Mouse (Mus musculus): Measurements from ENCODE around the gene Ppp1r12c. TPM values are rescaled to one million over a fixed set of nuclear protein-coding genes. Genes with fewer than 3 reads are reported as not detected.

Ppp1r12c gene
- total and polyA plus RNA-seq, 3 experiments = 64.2 to 153 TPM; not detected in 1

DNA sequence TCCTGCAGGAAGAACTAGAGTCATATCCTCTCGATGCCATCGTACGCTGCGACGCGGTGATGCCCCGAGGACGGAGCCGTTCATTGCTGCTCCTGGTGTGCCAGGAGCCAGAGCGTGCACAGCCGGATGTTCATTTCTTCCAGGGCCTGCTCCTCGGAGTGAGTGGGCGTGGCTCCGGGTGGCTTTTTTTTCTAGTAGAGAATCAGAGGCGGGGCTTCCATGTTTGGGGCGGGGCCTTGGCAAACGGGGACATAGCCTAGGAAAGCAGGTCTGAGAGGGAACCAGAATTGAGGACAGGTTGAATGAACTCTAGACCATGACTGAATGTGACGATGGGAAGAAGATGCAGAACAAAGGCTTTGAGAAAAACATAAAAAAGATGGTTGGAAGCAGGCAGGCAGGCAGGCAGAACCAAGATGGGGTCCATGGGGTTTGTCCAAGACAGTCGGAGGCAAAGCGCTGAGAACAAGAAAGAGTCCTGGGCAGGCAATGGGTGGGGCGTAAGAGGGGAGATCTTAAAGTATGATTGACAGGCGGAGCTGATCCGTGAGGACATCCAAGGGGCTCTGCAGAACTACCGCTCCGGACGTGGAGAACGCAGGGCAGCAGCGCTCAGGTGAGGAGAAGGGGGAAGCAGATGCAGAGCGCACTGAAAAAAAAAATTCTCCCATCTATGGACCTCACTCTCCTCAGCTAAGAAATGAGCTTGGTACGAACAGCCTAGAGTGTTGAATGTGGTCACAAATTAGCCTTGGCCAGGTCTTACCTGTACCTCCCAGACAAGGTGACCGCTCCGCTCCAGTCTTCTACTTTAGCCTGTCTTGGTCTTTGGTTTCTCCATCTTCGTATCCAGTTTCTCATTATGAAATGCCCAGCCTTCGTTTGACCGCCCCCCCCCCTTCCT is 31.0 kb downstream of the Ppp1r12c start:
- Histone ChIP-seq H3K79me2 (ENCODE audit: control insufficient read depth, insufficient read depth, low read length, poor library complexity) (no peaks in the 10 kb centered on the region), H3K4me1 (ENCODE audit: control insufficient read depth in 1 of 2, insufficient read depth in 2 of 2, low read length in 2 of 2) (no peaks in the 10 kb centered on the region), H3K4me3 (ENCODE audit: control insufficient read depth in 1 of 2, insufficient read depth in 1 of 2, low read depth in 2 of 2, low read length in 2 of 2) (no peak overlapping the region), H3K27me3 (ENCODE audit: control insufficient read depth in 1 of 2, insufficient read depth in 2 of 2, low read length in 2 of 2) (no peaks in the 10 kb centered on the region), H3K9ac (ENCODE audit: control insufficient read depth, low read depth, low read length, poor library complexity, severe bottlenecking) (no peak overlapping the region), H3K27ac (ENCODE audit: control insufficient read depth, low read depth, low read length) (no peak overlapping the region), H3K36me3 (ENCODE audit: control insufficient read depth in 1 of 2, insufficient read depth in 2 of 2, low read length in 2 of 2) (no peaks in the 10 kb centered on the region), H3K9me3 (replicated peaks; ENCODE audit: insufficient read depth, low read length) (no peaks in the 10 kb centered on the region)
- DNase-seq (ENCODE audit: low read depth, low spot score) = no peak
- TF ChIP-seq CTCF (IDR thresholded peaks at IDR 0.05 in 2 of 3, conservative IDR thresholded peaks at IDR 0.05 in 1 of 3; ENCODE audit: control insufficient read depth in 1 of 3, insufficient read depth in 1 of 3, low read depth in 2 of 3, low read length in 3 of 3, poor library complexity in 1 of 3, severe bottlenecking in 1 of 3) (no peak), TBP (IDR thresholded peaks at IDR 0.05; ENCODE audit: low read depth, low read length) (no peak), ETS1 (IDR thresholded peaks at IDR 0.05; ENCODE audit: low read depth, low read length) (no peak), RCOR1 (IDR thresholded peaks at IDR 0.05; ENCODE audit: low read depth, low read length) (no peak), CHD1 (IDR thresholded peaks at IDR 0.05; ENCODE audit: low read depth, low read length) (no peak), ZMIZ1 (IDR thresholded peaks at IDR 0.05; ENCODE audit: low read depth, low read length) (no peak), ZKSCAN1 (IDR thresholded peaks at IDR 0.05; ENCODE audit: low read depth, low read length) (no peak), POLR2AphosphoS2 (IDR thresholded peaks at IDR 0.05; ENCODE audit: low read length) (no peak), MYB (IDR thresholded peaks at IDR 0.05; ENCODE audit: low read depth, low read length) (no peak), MAZ (IDR thresholded peaks at IDR 0.05; ENCODE audit: low read depth, low read length) (no peak), SMC3 (IDR thresholded peaks at IDR 0.05; ENCODE audit: low read depth, low read length) (no peak), ELF1 (IDR thresholded peaks at IDR 0.05; ENCODE audit: low read depth, low read length) (no peak), BHLHE40 (IDR thresholded peaks at IDR 0.05; ENCODE audit: borderline replicate concordance, low read depth, low read length) (no peak), EP300 (IDR thresholded peaks at IDR 0.05; ENCODE audit: low read depth in 1 of 2, low read length in 2 of 2) (no peak), MEF2A (IDR thresholded peaks at IDR 0.05; ENCODE audit: extremely low read depth, insufficient replicate concordance, low read depth, low read length, poor library complexity, severe bottlenecking) (no peak), MAX (IDR thresholded peaks at IDR 0.05; ENCODE audit: low read length) (no peak), MXI1 (IDR thresholded peaks at IDR 0.05; ENCODE audit: low read depth, low read length) (no peak), MAFK (IDR thresholded peaks at IDR 0.05; ENCODE audit: borderline replicate concordance, low read depth, low read length) (no peak), CHD2 (IDR thresholded peaks at IDR 0.05; ENCODE audit: low read length) (no peak), SIN3A (IDR thresholded peaks at IDR 0.05; ENCODE audit: low read length) (no peak)

DNA sequence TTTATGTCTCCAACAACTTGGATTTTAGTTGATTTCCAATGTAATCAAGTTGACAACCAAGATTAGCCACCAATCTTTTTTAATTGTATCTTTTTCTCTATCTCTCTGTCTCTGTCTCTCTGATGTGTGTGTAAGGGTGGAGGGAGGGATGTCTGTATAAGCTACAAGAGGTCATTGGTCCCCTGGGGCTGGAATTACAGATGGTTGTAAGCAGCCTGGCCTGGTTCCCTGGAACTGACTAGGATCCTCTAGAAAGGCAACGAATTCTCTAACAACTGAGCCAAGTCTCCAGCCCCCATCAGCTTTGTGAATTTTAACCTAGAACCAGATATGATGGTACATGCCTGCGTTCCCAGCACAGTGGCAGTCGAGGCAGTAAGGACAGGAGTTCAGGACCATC is 33.7 kb downstream of the Ppp1r12c start:
- no peaks in the 10 kb centered on the region for H3K36me3 ChIP-seq (ENCODE audit: control insufficient read depth in 1 of 2, insufficient read depth in 2 of 2, low read length in 2 of 2)
- H3K4me3 ChIP-seq (ENCODE audit: control insufficient read depth in 1 of 2, insufficient read depth in 1 of 2, low read depth in 2 of 2, low read length in 2 of 2) = no peak overlapping the region
- no peak for DNase-seq (ENCODE audit: low read depth, low spot score)
- H3K4me1 ChIP-seq (ENCODE audit: control insufficient read depth in 1 of 2, insufficient read depth in 2 of 2, low read length in 2 of 2) = peaks cover 0 to 5% of the 10 kb centered on the region in 2 experiments; a peak in 2 of 4 replicates
- H3K27me3 ChIP-seq (ENCODE audit: control insufficient read depth in 1 of 2, insufficient read depth in 2 of 2, low read length in 2 of 2) = no peaks in the 10 kb centered on the region
- H3K79me2 ChIP-seq (ENCODE audit: control insufficient read depth, insufficient read depth, low read length, poor library complexity) = no peaks in the 10 kb centered on the region
- H3K9ac ChIP-seq (ENCODE audit: control insufficient read depth, low read depth, low read length, poor library complexity, severe bottlenecking) = no peak overlapping the region
- no peaks in the 10 kb centered on the region for H3K9me3 ChIP-seq (replicated peaks; ENCODE audit: insufficient read depth, low read length)
- no peak overlapping the region for H3K27ac ChIP-seq (ENCODE audit: control insufficient read depth, low read depth, low read length)
- TF ChIP-seq POLR2AphosphoS2 (IDR thresholded peaks at IDR 0.05; ENCODE audit: low read length) = no peak
- no peak for TF ChIP-seq TAL1 (IDR thresholded peaks at IDR 0.05; ENCODE audit: low read length)
- no peak for TF ChIP-seq ZMIZ1 (IDR thresholded peaks at IDR 0.05; ENCODE audit: low read depth, low read length)
- no peak for TF ChIP-seq MYB (IDR thresholded peaks at IDR 0.05; ENCODE audit: low read depth, low read length)
- no peak for TF ChIP-seq UBTF (IDR thresholded peaks at IDR 0.05; ENCODE audit: borderline replicate concordance, insufficient read depth, low read depth, low read length)
- no peak for TF ChIP-seq ZKSCAN1 (IDR thresholded peaks at IDR 0.05; ENCODE audit: low read depth, low read length)

All from MEL (cell line).